Mouse (Mus musculus) kidney, embryonic 16.5 days (tissue): ENCODE results near the gene Stk39. TPM values are rescaled to one million over a fixed set of nuclear protein-coding genes. Genes with fewer than 3 reads are reported as not detected.

Experiments used
- ATAC-seq: fragments of 200-750 bp; cut with Nextera tagmentation; 2 replicates; pipeline ENCODE4 v1.8.0; 2017; ENCODE audit warnings: moderate TSS enrichment; ENCODE audit not compliant: low FRiP score, low TSS enrichment
- H3K27ac ChIP-seq: fragments of 300-500 bp; sonication (generic); 2 replicates; pipeline ENCODE4 v1.5.1; 2014; ENCODE audit warnings: low read length
- H3K27me3 ChIP-seq: fragments of 300-500 bp; sonication (generic); 2 replicates; pipeline ENCODE4 v1.6.1; 2014; ENCODE audit warnings: low read length, control low read depth, mixed read lengths; ENCODE audit not compliant: insufficient read depth
- H3K36me3 ChIP-seq: fragments of 300-500 bp; sonication (generic); 2 replicates; pipeline ENCODE4 v1.6.1; 2014; ENCODE audit warnings: low read length, control low read depth, mixed read lengths; ENCODE audit not compliant: insufficient read depth
- H3K4me1 ChIP-seq: fragments of 300-500 bp; sonication (generic); 2 replicates; pipeline ENCODE4 v1.6.1; 2014; ENCODE audit warnings: low read length, control low read depth, mixed read lengths; ENCODE audit not compliant: insufficient read depth
- H3K4me2 ChIP-seq: fragments of 300-500 bp; sonication (generic); replicated peaks from 2 replicates; pipeline ENCODE4 v1.6.1; 2014; ENCODE audit warnings: low read depth, low read length
- H3K4me3 ChIP-seq: fragments of 300-500 bp; sonication (generic); 2 replicates; pipeline ENCODE4 v1.5.1; 2014; ENCODE audit warnings: mild to moderate bottlenecking, low read length
- H3K9ac ChIP-seq: fragments of 300-500 bp; sonication (generic); replicated peaks from 2 replicates; pipeline ENCODE4 v1.6.1; 2014; ENCODE audit warnings: low read length
- H3K9me3 ChIP-seq: fragments of 300-500 bp; sonication (generic); 2 replicates; pipeline ENCODE4 v1.6.1; 2016; ENCODE audit warnings: low read length, control low read depth
- WGBS: fragments of 180-500 bp; shearing (Covaris S2); extraction: QIAGEN DNeasy Blood & Tissue Kit; methylation state at CpG from one replicate; pipeline ENCODE4 v1.1.7; 2014; 5-methylcytosine and 5-hydroxymethylcytosine counted together
- polyA plus RNA-seq: library from polyadenylated mRNA; unstranded; fragments of >200 nt; fragmentation: Nextera tagmentation; extraction: Ambion mirVana; gene quantifications from 2 replicates; pipeline ENCODE4 v1.2.1, GENCODE M21; 2015

The Stk39 gene
- polyA plus RNA-seq, 1 experiment from 2014 or later, result 14.9 TPM

DNA sequence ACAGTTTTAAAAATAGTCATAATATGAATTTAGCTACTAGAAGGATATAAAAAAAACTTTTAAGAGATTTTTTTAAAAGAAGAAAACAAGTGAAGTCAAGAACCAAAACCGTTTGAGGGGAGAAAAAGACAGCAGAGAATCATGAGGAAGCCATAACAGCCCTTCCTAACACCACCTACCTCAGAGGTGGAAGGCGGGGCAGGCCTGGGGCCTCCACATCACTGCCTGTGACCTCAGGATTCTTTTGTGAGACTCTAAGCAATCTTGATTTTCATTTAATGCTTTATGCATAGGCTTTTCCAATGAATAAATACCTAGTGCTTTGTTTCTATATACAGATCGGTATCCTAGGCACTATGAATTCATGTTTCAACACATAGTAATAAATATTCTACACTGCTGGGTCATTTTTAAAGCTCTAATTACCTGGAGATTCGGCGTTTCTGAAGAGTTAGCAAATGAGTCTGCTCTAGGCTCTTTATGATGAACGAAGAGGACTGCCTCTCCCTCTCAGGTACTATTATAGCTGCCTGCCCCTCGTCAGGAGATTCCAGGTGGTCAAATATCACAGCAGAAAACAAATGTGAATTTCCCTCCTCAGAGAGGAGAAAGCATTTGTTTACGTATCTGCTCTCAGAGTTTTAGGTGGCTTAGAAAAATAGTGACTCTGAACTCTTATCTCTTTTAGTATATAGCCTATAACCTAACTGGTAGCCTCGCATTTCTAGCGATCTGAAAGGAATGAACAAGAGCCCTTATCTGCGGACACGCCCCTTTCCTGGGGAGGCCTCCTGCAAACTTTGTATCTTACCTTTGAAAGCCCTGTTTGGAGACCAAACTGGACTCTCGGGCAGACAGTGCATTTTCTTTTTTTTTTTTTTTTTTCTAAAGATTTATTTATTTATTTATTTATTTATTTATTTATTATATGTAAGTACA is 78.2 kb downstream of the Stk39 start:
- WGBS, result 77% methylated on average over 13 of the region's 13 CpGs
- H3K27ac ChIP-seq, result no peak overlapping the region
- no peak overlapping the region for H3K4me3 ChIP-seq
- H3K9ac ChIP-seq, result no peak overlapping the region
- no peak for ATAC-seq
- H3K4me2 ChIP-seq, result no peak overlapping the region
- H3K27me3 ChIP-seq, result no peaks in the 10 kb centered on the region
- H3K36me3 ChIP-seq, result peaks cover 8% of the 10 kb centered on the region; the same call in 1 of the 2 replicates
- H3K9me3 ChIP-seq, result no peaks in the 10 kb centered on the region
- H3K4me1 ChIP-seq, result no peaks in the 10 kb centered on the region

GRCm38 (mm10) chr2:68387824-68388582 is 84.1 kb downstream of the Stk39 start:
- Histone ChIP-seq H3K4me1 (peaks cover 11% of the 10 kb centered on the region), H3K4me3 (no peak overlapping the region), H3K27ac (peak overlapping the region; percentile 88), H3K27me3 (no peaks in the 10 kb centered on the region), H3K36me3 (no peaks in the 10 kb centered on the region), H3K4me2 (no peak overlapping the region), H3K9me3 (no peaks in the 10 kb centered on the region), H3K9ac (0 out of 2 replicates have a peak overlapping the region, but pooled peaks have one; percentile 6)
- 68% methylated on average over 14 of the region's 14 CpGs for WGBS
- ATAC-seq, result peak; percentile 77

GRCm38 (mm10) chr2:68386313-68386863 is 85.7 kb downstream of the Stk39 start:
- peaks cover 28% of the 10 kb centered on the region for H3K4me1 ChIP-seq
- H3K36me3 ChIP-seq, result no peaks in the 10 kb centered on the region
- H3K27ac ChIP-seq, result no peak overlapping the region
- H3K9me3 ChIP-seq, result no peaks in the 10 kb centered on the region
- H3K4me2 ChIP-seq, result no peak overlapping the region
- no peak overlapping the region for H3K9ac ChIP-seq
- H3K27me3 ChIP-seq, result no peaks in the 10 kb centered on the region
- H3K4me3 ChIP-seq, result no peak overlapping the region
- ATAC-seq, result no peak
- 58% methylated on average over 10 of the region's 10 CpGs for WGBS

- WGBS, result 80% methylated on average over 9 of the region's 9 CpGs
- no peaks in the 10 kb centered on the region for H3K9me3 ChIP-seq
- no peak for ATAC-seq
- H3K36me3 ChIP-seq, result no peaks in the 10 kb centered on the region
- H3K4me2 ChIP-seq, result no peak overlapping the region
- peaks cover 33% of the 10 kb centered on the region for H3K4me1 ChIP-seq
- no peak overlapping the region for H3K9ac ChIP-seq
- H3K27ac ChIP-seq, result no peak overlapping the region
- no peak overlapping the region for H3K4me3 ChIP-seq
- no peaks in the 10 kb centered on the region for H3K27me3 ChIP-seq
These were observed 86.3 kb downstream of the Stk39 start for GRCm38 (mm10) chr2:68385654-68386312.

DNA sequence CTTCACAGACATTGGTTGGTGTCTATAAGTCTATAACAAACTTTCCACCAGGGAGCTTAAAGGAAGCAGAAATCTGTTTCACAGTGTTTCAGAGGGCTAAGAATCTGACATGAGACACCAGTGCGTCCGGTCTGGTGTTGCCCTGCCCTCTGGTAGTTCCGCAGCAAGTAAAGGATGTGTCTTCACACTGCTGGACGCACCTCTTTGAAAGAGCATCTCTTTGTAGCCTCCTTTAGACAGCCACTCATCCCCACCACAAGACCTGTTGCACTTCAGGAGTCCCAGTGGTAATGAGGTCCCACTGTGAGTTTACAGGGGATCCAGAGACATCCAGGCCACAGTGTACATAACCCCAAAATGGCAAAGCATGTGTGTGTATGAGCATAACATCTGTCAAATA is 88.1 kb downstream of the Stk39 start:
- peaks cover 51% of the 10 kb centered on the region for H3K4me1 ChIP-seq
- no peak overlapping the region for H3K9ac ChIP-seq
- 86% methylated on average over 4 of the region's 4 CpGs for WGBS
- H3K27ac ChIP-seq, result no peak overlapping the region
- no peaks in the 10 kb centered on the region for H3K36me3 ChIP-seq
- no peaks in the 10 kb centered on the region for H3K9me3 ChIP-seq
- ATAC-seq, result no peak
- no peak overlapping the region for H3K4me3 ChIP-seq
- no peaks in the 10 kb centered on the region for H3K27me3 ChIP-seq
- no peak overlapping the region for H3K4me2 ChIP-seq

DNA sequence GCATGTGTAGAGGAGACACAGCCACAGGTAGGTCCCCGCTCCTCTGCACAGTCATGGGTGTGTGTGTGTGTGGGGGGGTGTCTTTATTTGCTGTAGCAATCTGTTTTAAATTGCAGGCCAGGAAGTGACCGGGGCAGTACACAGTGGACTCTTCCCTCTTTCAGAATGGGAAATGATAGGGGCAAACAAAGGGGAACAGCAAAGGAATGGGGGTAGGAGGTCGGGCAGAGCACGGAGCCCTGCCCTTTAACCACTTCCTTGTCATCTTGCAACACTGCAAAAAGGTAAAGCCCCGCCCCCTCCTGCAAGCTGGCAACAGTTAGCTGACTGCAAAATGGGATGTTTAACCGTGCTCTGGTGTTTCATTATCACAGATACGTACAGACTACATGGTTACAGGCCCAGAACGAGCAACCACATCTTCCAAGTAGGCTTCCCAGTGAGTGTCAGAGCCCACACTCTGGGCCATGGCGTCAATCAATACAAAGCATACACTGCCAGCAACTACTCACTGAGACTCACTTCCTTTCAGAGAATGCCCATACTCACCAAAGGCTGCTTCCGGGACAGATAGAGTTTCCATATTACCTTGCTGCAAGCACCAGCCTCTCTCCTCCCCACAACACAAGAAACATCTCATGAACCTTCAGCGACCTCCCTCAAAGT is 89.5 kb downstream of the Stk39 start:
- H3K27me3 ChIP-seq, result no peaks in the 10 kb centered on the region
- H3K9ac ChIP-seq, result no peak overlapping the region
- peak overlapping the region; percentile 64; the same call in 1 of the 2 replicates for H3K27ac ChIP-seq
- ATAC-seq, result no peak
- 63% methylated on average over 11 of the region's 11 CpGs for WGBS
- H3K9me3 ChIP-seq, result no peaks in the 10 kb centered on the region
- no peak overlapping the region for H3K4me2 ChIP-seq
- no peak overlapping the region for H3K4me3 ChIP-seq
- H3K4me1 ChIP-seq, result peaks cover 59% of the 10 kb centered on the region
- H3K36me3 ChIP-seq, result no peaks in the 10 kb centered on the region; the same call in 1 of the 2 replicates

- no peak for ATAC-seq
- Histone ChIP-seq H3K27me3 (no peaks in the 10 kb centered on the region), H3K4me1 (peaks cover 64% of the 10 kb centered on the region), H3K36me3 (no peaks in the 10 kb centered on the region; the same call in 1 of the 2 replicates), H3K9ac (no peak overlapping the region), H3K27ac (peak overlapping the region; percentile 64; the same call in 1 of the 2 replicates), H3K4me3 (no peak overlapping the region), H3K9me3 (no peaks in the 10 kb centered on the region), H3K4me2 (no peak overlapping the region)
- 67% methylated on average over 4 of the region's 4 CpGs for WGBS
These were observed 90.2 kb downstream of the Stk39 start for GRCm38 (mm10) chr2:68381881-68382280.

GRCm38 (mm10) chr2:68381205-68381604 is 90.9 kb downstream of the Stk39 start:
- no peaks in the 10 kb centered on the region for H3K27me3 ChIP-seq
- 0 out of 2 replicates have a peak overlapping the region, but pooled peaks have one; percentile 22 for H3K9ac ChIP-seq
- H3K4me3 ChIP-seq, result no peak overlapping the region
- no peak overlapping the region; the same call in 1 of the 2 replicates for H3K4me2 ChIP-seq
- H3K9me3 ChIP-seq, result no peaks in the 10 kb centered on the region
- 40% methylated on average over 6 of the region's 6 CpGs for WGBS
- 0 out of 2 replicates have a peak overlapping the region, but pooled peaks have one; percentile 28 for H3K27ac ChIP-seq
- no peaks in the 10 kb centered on the region; the same call in 1 of the 2 replicates for H3K36me3 ChIP-seq
- H3K4me1 ChIP-seq, result peaks cover 71% of the 10 kb centered on the region
- ATAC-seq, result 0 out of 2 replicates have a peak, but pooled peaks have one; percentile 16

DNA sequence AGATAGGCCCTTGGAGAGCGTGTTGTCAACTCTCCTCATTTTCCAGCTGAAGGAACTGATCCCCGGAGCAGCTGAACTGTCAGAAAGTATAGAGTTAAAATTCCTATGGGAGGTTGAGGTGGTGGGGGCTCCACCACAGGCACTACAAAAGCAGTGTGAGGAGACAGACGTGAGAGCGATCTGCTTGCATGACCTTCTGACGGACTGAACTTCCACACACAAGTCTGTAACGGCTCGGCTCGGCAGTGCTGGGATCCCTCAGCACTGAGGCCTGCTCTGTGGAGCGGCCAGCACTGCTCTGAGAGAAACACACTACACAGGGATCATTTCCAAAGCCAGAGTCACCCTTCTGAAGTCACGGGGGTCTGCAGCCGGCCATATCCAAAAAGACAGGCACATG is 92.4 kb downstream of the Stk39 start:
- no peaks in the 10 kb centered on the region for H3K9me3 ChIP-seq
- H3K9ac ChIP-seq, result 0 out of 2 replicates have a peak overlapping the region, but pooled peaks have one; percentile 37
- H3K36me3 ChIP-seq, result no peaks in the 10 kb centered on the region; the same call in 1 of the 2 replicates
- H3K27ac ChIP-seq, result peak overlapping the region; percentile 64; the same call in 1 of the 2 replicates
- WGBS, result 25% methylated on average over 11 of the region's 11 CpGs
- no peak overlapping the region for H3K4me2 ChIP-seq
- ATAC-seq, result no peak
- H3K4me3 ChIP-seq, result no peak overlapping the region
- H3K4me1 ChIP-seq, result peaks cover 69% of the 10 kb centered on the region
- H3K27me3 ChIP-seq, result no peaks in the 10 kb centered on the region
